Mouse (Mus musculus) hindbrain, embryonic 12.5 days (tissue): ENCODE measurements around the gene Dnah11. TPM values are rescaled to one million over a fixed set of nuclear protein-coding genes. Genes with fewer than 3 reads are reported as not detected.

ENCODE experiments used
- ATAC-seq: fragments of 200-750 bp; cut with Nextera tagmentation; 2 replicates; pipeline ENCODE4 v1.8.0; 2017; ENCODE audit warnings: moderate TSS enrichment; ENCODE audit not compliant: low FRiP score
- H3K27ac ChIP-seq: fragments of 300-500 bp; sonication (generic); 2 replicates; pipeline ENCODE4 v1.5.1; 2016; ENCODE audit warnings: mild to moderate bottlenecking
- H3K27me3 ChIP-seq: fragments of 300-500 bp; sonication (generic); 2 replicates; pipeline ENCODE4 v1.6.1; 2016; ENCODE audit warnings: mild to moderate bottlenecking
- H3K36me3 ChIP-seq: fragments of 300-500 bp; sonication (generic); 2 replicates; pipeline ENCODE4 v1.6.1; 2016; ENCODE audit warnings: mild to moderate bottlenecking
- H3K4me1 ChIP-seq: fragments of 300-500 bp; sonication (generic); 2 replicates; pipeline ENCODE4 v1.6.1; 2016
- H3K4me2 ChIP-seq: fragments of 300-500 bp; sonication (generic); replicated peaks from 2 replicates; pipeline ENCODE4 v1.6.1; 2016; ENCODE audit warnings: mild to moderate bottlenecking
- H3K4me3 ChIP-seq: fragments of 300-500 bp; sonication (generic); 2 replicates; pipeline ENCODE4 v1.5.1; 2016; ENCODE audit warnings: mild to moderate bottlenecking
- H3K9ac ChIP-seq: fragments of 300-500 bp; sonication (generic); 2 replicates; pipeline ENCODE4 v1.6.1; 2016; ENCODE audit warnings: mild to moderate bottlenecking, moderate library complexity
- H3K9me3 ChIP-seq: fragments of 300-500 bp; sonication (generic); replicated peaks from 2 replicates; pipeline ENCODE4 v1.6.1; 2016; ENCODE audit warnings: mild to moderate bottlenecking
- WGBS: fragments of 180-500 bp; shearing (Covaris S2); methylation state at CpG from one replicate; pipeline ENCODE4 v1.1.7; 2016; 5-methylcytosine and 5-hydroxymethylcytosine counted together
- polyA plus RNA-seq: library from polyadenylated mRNA; unstranded; fragments of >200 nt; fragmentation: Nextera tagmentation; extraction: Ambion mirVana; gene quantifications from 2 replicates; pipeline ENCODE4 v1.2.1, GENCODE M21; 2016

Gene Dnah11
- polyA plus RNA-seq, result 0.27 and 0.43 TPM in 2 replicates

DNA sequence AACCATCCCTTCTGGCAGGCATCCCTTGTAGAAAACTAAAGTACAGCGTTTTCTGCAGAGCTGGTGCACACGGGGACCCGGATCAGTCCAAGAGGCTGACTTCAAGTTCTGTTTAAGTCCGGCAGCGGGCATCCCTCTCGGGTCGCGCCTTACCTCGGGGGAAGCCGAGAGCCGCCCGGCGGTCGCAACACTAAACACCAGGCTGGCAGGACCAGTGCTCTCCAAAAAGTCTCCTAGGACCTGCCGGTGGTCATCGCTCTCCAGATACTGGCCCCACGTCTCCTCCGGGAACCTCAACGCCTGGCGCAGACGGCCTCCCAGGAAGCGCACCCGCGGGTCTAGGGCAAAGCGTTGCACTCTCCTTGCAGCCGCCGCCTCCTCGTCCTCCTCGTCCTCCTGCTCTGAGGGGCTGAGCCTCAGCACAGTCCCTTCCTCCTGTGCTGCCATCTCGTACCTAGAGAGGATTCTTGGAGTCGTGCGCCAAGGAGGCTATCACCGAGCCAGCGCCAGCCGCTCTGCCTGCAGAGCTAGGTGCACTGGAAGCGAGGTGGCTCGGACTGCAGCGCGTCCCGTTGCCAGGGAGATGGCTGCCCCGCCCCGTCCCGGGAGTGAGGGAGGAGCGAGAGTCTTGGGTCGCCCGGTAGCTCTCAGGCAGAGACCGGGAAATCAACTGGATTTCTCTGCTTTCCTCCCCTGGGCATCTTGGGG lies at the start of gene Dnah11:
Gene Dnah11, minus strand, starts transcription at position 658 of the 708 bp plus-strand sequence.
- Histone ChIP-seq H3K9ac (peak within 1 kb of the TSS; percentile 32; the same call in 1 of the 2 replicates), H3K4me3 (peak within 1 kb of the TSS; percentile 43), H3K4me1 (peaks cover 10% of the 10 kb centered on the region), H3K27me3 (peaks cover 48% of the 10 kb centered on the region), H3K4me2 (peak within 1 kb of the TSS; percentile 87), H3K9me3 (no peaks in the 10 kb centered on the region), H3K27ac (no peak within 1 kb of the TSS), H3K36me3 (no peaks in the 10 kb centered on the region)
- under 1% methylated on average over 44 of the region's 47 CpGs for WGBS
- ATAC-seq, result peak; percentile 98

DNA sequence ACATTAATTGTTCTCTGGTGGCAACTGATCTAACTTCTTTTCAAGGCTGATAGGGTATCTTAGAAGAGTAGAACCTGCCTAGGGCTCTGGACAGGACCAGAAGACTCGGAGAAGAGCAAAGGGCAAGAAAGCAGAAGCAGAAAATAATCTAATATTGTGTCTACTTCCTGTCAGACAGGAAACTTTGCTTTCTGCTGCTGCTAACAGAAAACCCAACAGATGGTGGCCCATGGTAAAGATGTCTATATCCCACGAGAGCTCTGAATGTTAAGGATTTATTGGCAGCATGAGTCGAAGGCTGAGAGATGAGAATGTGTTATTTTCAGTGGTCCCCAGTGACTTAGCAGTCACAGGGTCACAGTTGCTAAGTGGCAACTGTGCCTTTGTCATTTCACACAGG lies 22.3 kb upstream of the Dnah11 start:
- no peaks in the 10 kb centered on the region for H3K9me3 ChIP-seq
- no peak overlapping the region for H3K4me2 ChIP-seq
- no peak overlapping the region for H3K4me3 ChIP-seq
- no peak for ATAC-seq
- no peak overlapping the region for H3K9ac ChIP-seq
- no peaks in the 10 kb centered on the region for H3K36me3 ChIP-seq
- no peaks in the 10 kb centered on the region for H3K4me1 ChIP-seq
- 73% methylated on average over 3 of the region's 3 CpGs for WGBS
- no peak overlapping the region for H3K27ac ChIP-seq
- no peaks in the 10 kb centered on the region for H3K27me3 ChIP-seq

DNA sequence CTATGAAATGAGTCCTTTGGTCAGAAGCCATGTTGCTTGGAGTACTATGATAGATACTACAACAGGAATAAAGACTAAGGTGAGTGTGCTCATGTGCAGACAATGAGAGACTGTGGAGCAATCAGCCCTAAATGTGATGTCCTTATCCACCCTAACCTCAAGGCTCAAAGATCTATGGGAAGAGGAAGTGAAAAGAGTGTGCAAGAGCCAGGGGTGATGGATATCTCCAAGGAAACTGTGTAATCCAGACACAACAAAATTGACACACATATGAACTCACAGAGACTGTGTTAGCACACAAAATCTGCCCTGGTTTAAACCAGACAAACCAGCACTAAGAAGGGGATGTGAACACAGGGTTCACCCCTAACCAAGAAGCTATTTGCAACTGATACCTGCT lies 21.2 kb upstream of the Dnah11 start:
- H3K4me3 ChIP-seq, result no peak overlapping the region
- H3K36me3 ChIP-seq, result no peaks in the 10 kb centered on the region
- no peak for ATAC-seq
- no peaks in the 10 kb centered on the region for H3K27me3 ChIP-seq
- no peak overlapping the region for H3K4me2 ChIP-seq
- H3K4me1 ChIP-seq, result no peaks in the 10 kb centered on the region
- H3K9ac ChIP-seq, result no peak overlapping the region
- H3K9me3 ChIP-seq, result no peaks in the 10 kb centered on the region
- H3K27ac ChIP-seq, result no peak overlapping the region

- 86% methylated on average over 2 of the region's 2 CpGs for WGBS
- no peaks in the 10 kb centered on the region for H3K36me3 ChIP-seq
- H3K4me2 ChIP-seq, result no peak overlapping the region
- H3K4me1 ChIP-seq, result no peaks in the 10 kb centered on the region
- H3K9me3 ChIP-seq, result no peaks in the 10 kb centered on the region
- ATAC-seq, result no peak
- H3K27ac ChIP-seq, result no peak overlapping the region
- no peaks in the 10 kb centered on the region for H3K27me3 ChIP-seq
- no peak overlapping the region for H3K9ac ChIP-seq
- no peak overlapping the region for H3K4me3 ChIP-seq
Measured at GRCm38 (mm10) chr12:118212163-118212562, 13.3 kb upstream of the Dnah11 start.

DNA sequence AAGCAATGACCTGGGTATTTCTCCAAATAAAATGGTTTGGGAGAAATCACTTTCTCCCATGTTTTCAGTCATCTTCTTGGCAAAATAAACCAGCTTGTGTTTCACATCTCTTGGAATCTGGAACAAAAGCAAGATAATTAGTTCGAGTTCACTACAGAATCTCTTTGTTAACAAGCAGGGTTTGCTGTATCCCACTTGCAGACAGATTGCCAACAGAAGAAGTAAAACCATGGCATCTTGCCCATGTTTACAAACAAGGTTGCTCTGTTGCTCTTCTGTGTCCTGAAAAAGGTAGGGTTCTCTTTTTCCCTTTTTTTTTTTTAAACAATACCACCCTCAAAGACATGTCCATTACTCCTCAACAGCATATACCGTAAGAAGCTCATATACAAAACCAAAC lies 2.3 kb downstream of the Dnah11 start:
- Histone ChIP-seq H3K9me3 (no peaks in the 10 kb centered on the region), H3K4me3 (no peak overlapping the region), H3K4me1 (peaks cover 10% of the 10 kb centered on the region), H3K4me2 (no peak overlapping the region), H3K27ac (no peak overlapping the region), H3K27me3 (peaks cover 48% of the 10 kb centered on the region), H3K36me3 (no peaks in the 10 kb centered on the region), H3K9ac (no peak overlapping the region)
- no peak for ATAC-seq
- WGBS, result 73% methylated on average over 2 of the region's 2 CpGs

DNA sequence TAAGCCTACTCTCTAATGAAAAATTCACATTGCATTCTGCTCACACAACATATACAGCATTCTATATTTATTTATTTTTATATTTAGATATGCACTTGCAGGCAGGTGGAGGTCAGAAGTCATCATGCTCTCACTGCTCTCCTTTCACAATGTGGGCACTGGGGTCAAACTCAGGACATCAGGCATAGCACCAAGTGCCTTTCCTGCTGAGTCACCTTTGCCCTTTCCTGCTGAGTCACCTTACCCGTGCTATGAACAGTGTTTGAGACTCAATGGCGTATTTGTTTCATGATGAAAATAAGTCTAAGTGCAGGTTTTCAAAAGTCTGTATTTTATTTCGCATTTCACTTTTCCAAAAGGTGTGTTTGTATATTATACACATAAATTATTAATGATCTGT lies 9.3 kb downstream of the Dnah11 start:
- peaks cover 21% of the 10 kb centered on the region for H3K27me3 ChIP-seq
- no peak overlapping the region for H3K4me3 ChIP-seq
- no peaks in the 10 kb centered on the region for H3K36me3 ChIP-seq
- 60% methylated on average over 3 of the region's 3 CpGs for WGBS
- H3K4me2 ChIP-seq, result no peak overlapping the region
- H3K9me3 ChIP-seq, result no peaks in the 10 kb centered on the region
- H3K9ac ChIP-seq, result no peak overlapping the region
- H3K4me1 ChIP-seq, result peaks cover 5% of the 10 kb centered on the region; the same call in 1 of the 2 replicates
- no peak for ATAC-seq
- H3K27ac ChIP-seq, result no peak overlapping the region

DNA sequence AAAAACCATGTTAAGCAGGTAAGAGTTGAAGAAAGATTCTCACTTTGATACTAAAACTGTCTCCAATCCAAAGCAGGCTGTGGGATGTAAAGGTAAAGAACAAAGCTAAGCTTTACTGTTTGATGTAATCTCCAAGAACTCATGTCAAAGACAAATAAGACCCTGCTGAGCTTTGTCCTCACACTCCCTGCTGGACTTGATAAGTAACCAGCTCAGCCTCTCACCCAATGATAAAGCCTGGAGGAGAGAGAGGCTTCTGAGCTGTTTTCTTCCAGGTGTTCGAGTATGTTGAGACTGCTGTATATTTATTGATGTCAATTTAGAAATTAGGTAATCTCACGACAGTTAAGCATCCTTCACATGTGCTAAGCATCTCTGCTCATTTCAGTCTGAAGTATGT lies 11.2 kb downstream of the Dnah11 start:
- Histone ChIP-seq H3K4me3 (no peak overlapping the region), H3K9ac (no peak overlapping the region), H3K36me3 (no peaks in the 10 kb centered on the region), H3K9me3 (no peaks in the 10 kb centered on the region), H3K27me3 (peaks cover 15% of the 10 kb centered on the region; the same call in 1 of the 2 replicates), H3K4me1 (peaks cover 5% of the 10 kb centered on the region; the same call in 1 of the 2 replicates), H3K27ac (no peak overlapping the region), H3K4me2 (no peak overlapping the region)
- ATAC-seq, result no peak
- WGBS, result 39% methylated on average over 2 of the region's 2 CpGs

GRCm38 (mm10) chr12:118186881-118187489 lies 11.9 kb downstream of the Dnah11 start:
- no peak overlapping the region for H3K4me2 ChIP-seq
- H3K4me1 ChIP-seq, result peaks cover 5% of the 10 kb centered on the region; the same call in 1 of the 2 replicates
- H3K4me3 ChIP-seq, result no peak overlapping the region
- ATAC-seq, result no peak
- no peaks in the 10 kb centered on the region for H3K9me3 ChIP-seq
- peaks cover 15% of the 10 kb centered on the region; the same call in 1 of the 2 replicates for H3K27me3 ChIP-seq
- H3K36me3 ChIP-seq, result no peaks in the 10 kb centered on the region
- H3K27ac ChIP-seq, result no peak overlapping the region
- H3K9ac ChIP-seq, result no peak overlapping the region
- WGBS, result 11% methylated on average over 4 of the region's 4 CpGs

GRCm38 (mm10) chr12:118186120-118186880 lies 12.5 kb downstream of the Dnah11 start:
- no peak overlapping the region for H3K4me2 ChIP-seq
- H3K9ac ChIP-seq, result no peak overlapping the region
- ATAC-seq, result no peak
- WGBS, result 30% methylated on average over 4 of the region's 4 CpGs
- H3K4me1 ChIP-seq, result peaks cover 5% of the 10 kb centered on the region; the same call in 1 of the 2 replicates
- peaks cover 15% of the 10 kb centered on the region; the same call in 1 of the 2 replicates for H3K27me3 ChIP-seq
- no peak overlapping the region for H3K4me3 ChIP-seq
- no peaks in the 10 kb centered on the region for H3K9me3 ChIP-seq
- H3K36me3 ChIP-seq, result no peaks in the 10 kb centered on the region
- no peak overlapping the region for H3K27ac ChIP-seq

DNA sequence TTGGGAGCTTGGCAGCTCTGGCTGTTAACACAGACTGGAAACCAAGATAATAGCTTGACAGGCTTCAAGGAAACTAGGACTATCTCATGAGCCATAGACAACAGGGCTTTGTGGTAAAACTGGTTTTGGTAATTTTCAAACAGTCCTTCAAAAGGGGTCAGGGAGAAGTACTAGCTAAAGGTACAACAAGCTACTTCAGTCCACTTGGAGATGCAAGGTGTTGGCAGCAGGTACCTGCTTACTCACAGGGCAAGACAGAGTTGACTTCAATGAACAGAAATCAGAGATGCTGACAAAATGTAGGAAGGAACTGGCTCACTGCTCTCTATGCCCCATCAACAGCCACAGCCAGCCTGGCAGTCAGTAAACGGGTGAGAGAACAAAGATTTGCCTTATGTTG lies 14.1 kb downstream of the Dnah11 start:
- Histone ChIP-seq H3K27me3 (peaks cover 15% of the 10 kb centered on the region; the same call in 1 of the 2 replicates), H3K9me3 (no peaks in the 10 kb centered on the region), H3K36me3 (no peaks in the 10 kb centered on the region), H3K4me1 (peaks cover 5% of the 10 kb centered on the region; the same call in 1 of the 2 replicates), H3K4me3 (no peak overlapping the region), H3K27ac (no peak overlapping the region), H3K4me2 (no peak overlapping the region), H3K9ac (no peak overlapping the region)
- 70% methylated on average over 1 of the region's 1 CpGs for WGBS
- no peak for ATAC-seq

GRCm38 (mm10) chr12:118177756-118178155 lies 21.1 kb downstream of the Dnah11 start:
- Histone ChIP-seq H3K9ac (no peak overlapping the region), H3K27me3 (no peaks in the 10 kb centered on the region), H3K27ac (no peak overlapping the region), H3K4me3 (no peak overlapping the region), H3K36me3 (no peaks in the 10 kb centered on the region), H3K9me3 (no peaks in the 10 kb centered on the region), H3K4me1 (no peaks in the 10 kb centered on the region), H3K4me2 (no peak overlapping the region)
- 89% methylated on average over 5 of the region's 5 CpGs for WGBS
- no peak for ATAC-seq

DNA sequence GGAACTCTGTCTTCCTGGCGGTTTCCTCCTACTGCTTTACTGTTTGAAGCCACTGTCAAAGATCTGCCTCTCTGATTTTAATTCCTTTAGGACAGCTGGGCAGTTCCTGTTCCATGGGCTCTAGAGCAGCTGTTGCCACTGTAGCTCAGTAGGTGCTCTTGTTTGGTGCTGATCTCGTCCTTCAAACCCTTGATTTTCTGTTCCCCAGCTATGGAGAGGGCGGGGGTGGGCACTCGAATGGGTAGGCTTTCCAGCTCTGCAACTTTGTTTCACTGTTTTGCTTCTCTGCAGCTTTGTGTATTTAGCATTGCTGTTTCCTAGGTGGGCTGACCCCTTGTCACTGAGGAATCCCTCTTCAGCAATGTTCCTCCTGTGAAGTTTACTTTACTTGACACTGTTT lies 34.1 kb downstream of the Dnah11 start:
- no peak for ATAC-seq
- no peaks in the 10 kb centered on the region for H3K36me3 ChIP-seq
- no peak overlapping the region for H3K9ac ChIP-seq
- no peak overlapping the region for H3K4me3 ChIP-seq
- 28% methylated on average over 4 of the region's 4 CpGs for WGBS
- H3K9me3 ChIP-seq, result peaks cover 8% of the 10 kb centered on the region; the same call in 1 of the 2 replicates
- no peak overlapping the region for H3K4me2 ChIP-seq
- no peak overlapping the region for H3K27ac ChIP-seq
- no peaks in the 10 kb centered on the region for H3K4me1 ChIP-seq
- H3K27me3 ChIP-seq, result no peaks in the 10 kb centered on the region; the same call in 1 of the 2 replicates
